Mouse (Mus musculus) c-Kit-positive CD71-negative TER-119-negative erythroid progenitor cells, embryonic 14.5 days (primary cell): ENCODE results near the gene Gprc5b.

Experiments used
- DNase-seq: peaks from one replicate; pipeline ENCODE4 v3.0.0-alpha.2; 2013; ENCODE audit warnings: low read depth

Gene Gprc5b

DNA sequence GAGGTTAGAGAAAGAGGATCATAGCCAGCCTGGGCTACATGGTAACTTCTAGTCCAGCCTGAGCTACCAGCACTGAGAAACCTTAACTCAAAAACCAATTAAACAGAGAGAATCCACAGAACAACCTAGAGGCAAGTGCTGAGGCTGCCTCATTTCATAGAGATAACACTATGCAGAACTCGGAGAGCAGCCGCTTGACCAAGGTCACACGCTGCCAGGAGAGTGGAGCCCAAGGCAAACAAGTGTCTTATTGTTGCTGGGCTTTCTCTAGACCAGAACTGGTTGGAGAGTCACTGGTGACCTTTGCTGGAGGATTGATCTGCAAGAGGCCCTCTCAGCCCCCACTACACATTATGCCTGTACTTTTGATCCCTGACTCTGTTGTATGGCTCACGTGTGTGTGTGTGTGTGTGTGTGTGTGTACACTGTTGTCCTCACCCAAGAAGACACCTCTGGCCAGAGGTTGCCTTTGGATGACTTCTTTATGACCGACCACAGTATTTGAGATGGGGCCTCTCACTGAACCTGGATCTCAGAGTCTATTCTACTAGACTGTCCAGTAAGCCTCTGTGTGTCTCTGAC lies 5.6 kb downstream of the Gprc5b start:
- no peak for DNase-seq

DNA sequence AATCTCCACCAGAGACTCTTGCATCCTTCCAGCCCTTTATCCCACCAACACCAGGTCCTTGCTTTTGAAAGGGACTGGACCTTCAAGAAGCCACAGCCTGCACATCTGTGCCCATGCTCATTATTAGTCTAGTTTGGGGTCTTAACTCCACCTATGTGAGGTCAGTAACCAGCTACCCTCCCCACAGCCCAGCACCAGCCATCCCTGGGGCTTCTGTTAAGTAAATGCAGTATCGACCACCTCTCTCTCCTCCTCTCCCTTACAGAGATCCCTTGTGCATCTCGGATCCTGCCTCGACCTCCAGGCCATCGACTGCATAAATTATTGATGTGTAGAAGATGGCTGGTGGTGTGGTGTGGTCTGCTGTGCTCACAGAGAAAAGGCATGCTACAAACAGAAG lies 8.6 kb downstream of the Gprc5b start:
- DNase-seq: no peak

DNA sequence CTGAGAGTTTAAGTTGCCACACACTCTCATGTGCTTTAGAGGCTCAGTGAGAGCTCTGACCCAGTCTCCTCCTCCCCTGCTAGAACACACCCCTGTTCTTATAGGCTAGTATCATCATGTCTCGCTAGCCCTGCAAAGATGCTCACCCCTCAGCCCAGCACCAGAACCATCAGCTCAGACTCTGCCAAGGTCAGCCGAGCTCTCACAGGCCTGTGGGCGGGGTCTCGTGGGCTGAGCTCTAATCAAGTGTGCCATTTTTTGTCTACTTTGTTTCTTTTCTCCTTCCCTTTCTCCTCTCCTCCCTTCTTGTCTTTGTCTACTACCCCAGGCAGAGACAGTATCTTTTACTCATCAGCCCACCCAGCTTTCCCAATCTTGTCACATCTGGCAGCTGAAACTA lies 9.2 kb downstream of the Gprc5b start:
- no peak for DNase-seq

GRCm38 (mm10) chr7:118983961-118984360 lies 11.1 kb downstream of the Gprc5b start:
- no peak for DNase-seq

DNA sequence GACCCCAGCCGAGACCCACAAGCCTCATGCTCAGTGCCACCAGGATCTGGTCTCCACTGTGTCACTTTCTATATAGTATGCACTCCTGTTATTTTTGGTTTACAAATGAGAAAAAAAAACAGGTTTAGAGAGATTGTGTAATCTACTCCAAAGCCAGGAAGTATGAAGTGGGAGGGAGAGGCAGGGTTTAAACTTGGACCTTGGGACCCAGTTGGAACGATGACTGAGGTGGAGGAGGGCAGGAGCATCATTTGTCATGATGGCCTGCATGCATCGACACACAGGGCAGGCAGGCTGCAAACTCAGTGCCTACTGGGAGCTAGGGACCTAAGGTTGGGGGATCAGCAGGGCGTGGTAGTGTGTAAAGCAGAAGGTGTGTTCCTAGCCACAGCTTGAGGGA lies 12.4 kb downstream of the Gprc5b start:
- no peak for DNase-seq

DNA sequence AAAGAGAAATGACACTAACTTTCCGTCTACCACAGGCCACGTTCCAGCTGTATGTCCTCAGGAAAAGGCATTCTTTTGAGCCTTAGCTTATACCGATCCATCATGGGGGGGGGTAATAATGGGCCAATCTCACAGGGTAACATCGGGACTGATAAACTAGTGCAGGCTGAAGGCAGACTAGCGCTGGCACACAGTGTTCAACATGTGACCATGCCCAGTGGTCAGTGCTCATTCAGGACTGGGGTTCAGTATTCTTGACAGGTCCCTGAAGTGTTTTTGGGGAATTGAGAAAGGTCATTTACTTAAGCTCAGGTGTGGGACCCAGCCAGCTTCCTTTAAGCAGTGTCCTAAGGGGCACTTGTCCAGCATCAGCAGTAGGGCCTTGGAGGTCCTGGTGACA lies 13.2 kb downstream of the Gprc5b start:
- no peak for DNase-seq

GRCm38 (mm10) chr7:118981346-118981745 lies 13.7 kb downstream of the Gprc5b start:
- no peak for DNase-seq

GRCm38 (mm10) chr7:118979708-118980107 lies 15.3 kb downstream of the Gprc5b start:
- DNase-seq: no peak

DNA sequence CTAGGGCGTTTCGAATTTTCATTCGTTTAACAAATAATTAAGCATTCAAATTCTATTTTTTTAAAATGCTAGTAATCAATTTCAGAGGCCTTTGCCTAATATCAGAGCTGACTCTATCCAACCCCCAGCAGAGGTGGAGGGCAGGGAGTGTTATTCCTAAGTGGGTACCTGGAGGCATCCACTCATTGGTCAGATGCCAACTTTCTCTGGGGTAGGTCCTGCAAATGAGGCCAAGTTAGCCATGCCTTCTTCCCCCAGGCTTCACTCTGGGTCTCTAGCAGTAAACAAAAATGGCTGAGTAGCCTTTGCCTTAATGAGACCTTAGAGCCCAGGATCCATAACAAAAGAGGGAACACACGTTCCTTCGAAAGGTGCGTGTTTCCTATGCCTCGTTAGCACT lies 15.9 kb downstream of the Gprc5b start:
- no peak for DNase-seq

DNA sequence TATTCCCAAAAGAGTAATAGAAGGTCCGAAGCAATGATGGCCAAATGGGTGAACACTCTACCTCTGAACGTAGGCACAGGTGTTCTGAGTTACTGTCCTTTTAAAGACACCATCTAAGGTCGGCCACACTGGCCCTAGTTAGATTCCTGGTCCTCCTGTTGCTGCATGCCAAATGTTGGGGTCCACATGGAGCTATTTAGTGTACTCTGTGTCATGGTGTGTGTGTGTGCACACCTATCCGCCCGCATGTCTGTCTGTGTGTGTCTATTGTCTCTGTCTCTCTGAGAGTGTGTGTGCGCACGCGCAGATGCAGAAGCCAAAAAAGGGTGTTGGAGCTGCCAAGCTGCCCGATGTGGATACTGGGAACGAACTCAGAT lies 17.9 kb downstream of the Gprc5b start:
- no peak for DNase-seq

- no peak for DNase-seq
Measured at GRCm38 (mm10) chr7:118976414-118977166, 18.4 kb downstream of the Gprc5b start.

DNA sequence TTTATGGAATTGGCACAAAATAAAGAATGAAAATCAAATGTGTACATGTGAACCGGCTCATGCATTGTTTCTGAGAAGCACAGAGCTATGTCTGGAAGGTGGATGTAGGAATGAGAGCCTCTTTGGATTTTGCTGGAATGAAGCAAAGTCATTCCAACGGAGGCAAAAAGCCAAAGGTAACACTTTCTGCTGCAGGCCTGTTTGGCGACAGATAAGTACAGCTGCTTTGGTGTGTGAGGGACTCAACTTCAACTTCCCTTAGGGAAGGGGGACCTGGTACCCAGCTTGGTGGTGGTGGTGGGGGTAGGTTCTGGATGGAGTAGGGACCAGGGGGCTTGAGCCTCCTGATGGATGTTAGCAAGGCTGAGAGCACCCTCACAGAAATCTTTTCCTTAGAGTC lies 19.2 kb downstream of the Gprc5b start:
- no peak for DNase-seq

- DNase-seq: no peak
Measured at GRCm38 (mm10) chr7:118973377-118973776, 21.6 kb downstream of the Gprc5b start.

DNA sequence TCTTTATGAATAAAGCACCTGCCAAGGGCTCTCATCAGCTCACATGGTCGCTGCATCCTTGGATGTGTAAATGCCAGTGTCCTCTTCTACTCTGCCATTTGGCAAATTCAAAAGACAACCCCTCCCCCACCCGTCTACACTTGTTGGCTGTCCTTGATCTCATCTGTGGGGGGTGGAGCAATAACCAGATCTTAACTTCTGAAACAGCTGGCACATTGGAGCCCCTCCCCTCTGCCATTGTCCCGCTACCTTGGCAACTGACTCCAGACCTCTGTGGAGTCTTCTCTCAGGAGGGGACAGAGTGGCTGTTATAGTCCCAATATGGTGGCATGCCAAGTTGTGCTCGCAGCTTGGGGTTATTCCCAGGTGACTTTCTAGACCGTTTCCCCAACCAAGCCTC lies 22.7 kb downstream of the Gprc5b start:
- no peak for DNase-seq

DNA sequence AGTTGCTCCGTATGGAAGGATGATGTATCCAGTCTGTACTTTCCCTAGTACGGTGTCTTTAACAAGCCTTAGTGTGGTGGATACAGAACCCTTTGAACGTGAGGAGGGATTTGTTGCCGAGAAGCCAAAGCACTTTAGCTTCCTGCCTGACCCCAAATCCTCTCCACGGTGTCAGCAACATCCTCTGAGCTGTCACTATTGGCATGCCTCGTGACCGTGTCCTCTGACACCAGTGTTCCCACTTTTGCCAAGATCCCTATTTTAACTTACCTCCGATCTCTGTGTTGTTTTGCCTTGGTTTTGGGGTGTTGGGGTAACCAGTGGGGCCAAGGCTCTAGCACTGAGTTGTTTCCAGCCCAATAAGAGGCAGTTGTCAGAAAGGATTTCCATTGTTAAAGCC lies 23.5 kb downstream of the Gprc5b start:
- no peak for DNase-seq

- DNase-seq: no peak
Measured at GRCm38 (mm10) chr7:118968870-118969269, 26.1 kb downstream of the Gprc5b start.

DNA sequence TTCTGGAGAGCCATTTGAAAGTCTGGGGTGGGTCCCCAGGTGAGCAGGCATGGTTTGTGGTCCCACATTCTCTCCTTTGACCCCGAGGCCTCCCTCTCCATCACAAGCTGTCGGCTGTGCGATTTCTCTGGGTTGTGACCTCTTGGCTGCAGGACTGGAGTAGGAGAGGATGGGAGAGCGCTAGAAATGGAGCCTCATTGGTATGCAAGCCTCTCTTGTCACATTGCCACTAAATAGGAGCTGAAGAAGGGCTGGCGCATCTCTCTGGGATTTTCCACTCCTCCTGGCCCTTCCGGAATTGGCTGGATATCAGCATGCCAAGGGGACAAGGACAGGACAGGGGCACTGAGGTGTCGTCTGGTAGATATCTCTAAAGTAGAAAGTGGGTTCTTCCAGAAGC lies 29.8 kb downstream of the Gprc5b start:
- DNase-seq: no peak

GRCm38 (mm10) chr7:118964777-118965176 lies 30.2 kb downstream of the Gprc5b start:
- no peak for DNase-seq

DNA sequence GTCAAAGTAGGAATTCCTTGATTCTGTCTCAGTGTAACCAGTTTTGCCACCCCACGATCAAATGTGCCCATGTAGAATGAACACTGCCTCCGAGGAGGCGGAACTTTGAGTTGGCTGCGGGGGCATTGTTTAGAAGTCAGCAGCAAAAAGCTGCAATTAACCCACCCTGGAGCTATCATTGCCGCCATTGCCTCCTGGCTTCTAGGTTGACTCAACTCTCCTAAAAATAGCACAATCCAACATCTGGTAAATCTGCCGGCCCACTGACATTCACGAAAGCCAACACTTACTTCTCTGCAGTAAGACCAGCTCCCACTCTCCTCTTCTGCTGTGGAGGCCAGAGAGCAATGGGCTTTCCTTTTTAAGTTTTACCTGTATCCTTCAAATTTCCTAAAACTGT lies 35.8 kb downstream of the Gprc5b start:
- DNase-seq: no peak

GRCm38 (mm10) chr7:118956616-118957246 lies 38.3 kb downstream of the Gprc5b start:
- no peak for DNase-seq

DNA sequence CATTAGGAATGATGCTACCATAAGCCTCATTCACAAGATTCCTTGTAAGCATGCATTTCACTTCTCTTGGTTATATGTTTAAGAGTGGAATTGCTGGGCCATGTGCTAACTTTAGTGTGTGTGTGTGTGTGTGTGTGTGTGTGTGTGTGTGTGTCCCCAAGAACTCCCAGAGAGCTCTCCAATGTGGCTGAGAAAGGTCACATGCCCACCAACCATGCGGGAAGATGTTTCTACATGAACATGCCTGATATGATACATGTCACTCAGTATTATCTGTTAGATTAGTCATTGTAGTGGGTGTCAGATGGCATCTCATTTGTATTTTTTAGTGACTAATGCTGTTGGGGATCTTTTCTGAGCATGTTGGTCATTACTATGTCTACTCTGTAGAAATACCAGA lies 40.0 kb downstream of the Gprc5b start:
- DNase-seq: no peak

DNA sequence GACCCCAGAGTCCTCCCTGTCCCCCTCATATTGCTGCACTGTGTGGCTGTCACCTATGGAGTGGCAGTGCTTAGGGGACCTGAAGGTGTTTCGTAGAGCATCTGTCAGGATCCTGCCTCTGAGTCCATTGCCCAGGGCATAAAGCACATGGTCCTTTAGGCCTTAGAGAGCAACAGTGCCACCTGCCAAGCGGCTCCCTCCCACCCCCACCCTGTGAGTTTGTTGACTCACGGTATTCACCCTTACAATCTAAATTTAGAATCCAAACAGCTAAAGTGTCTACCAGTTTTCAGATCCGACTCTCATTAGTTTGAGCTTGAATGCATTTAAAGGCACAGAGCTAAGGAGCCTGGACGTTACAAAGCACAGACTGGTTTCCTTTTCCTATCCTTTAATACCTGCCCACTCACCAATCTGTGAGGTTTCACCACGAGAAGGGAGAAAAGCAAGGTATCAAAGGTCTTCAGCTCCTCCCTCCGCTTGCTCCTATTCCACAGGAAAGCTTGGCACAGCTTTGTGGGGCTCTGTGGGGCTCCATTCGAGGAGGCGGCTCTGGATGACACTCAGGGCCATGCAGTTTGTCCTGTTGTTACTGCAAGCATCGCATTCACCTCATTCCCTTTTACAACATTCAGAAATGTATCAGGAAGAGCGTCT lies 41.3 kb downstream of the Gprc5b start:
- DNase-seq: no peak

GRCm38 (mm10) chr7:118949749-118950148 lies 45.3 kb downstream of the Gprc5b start:
- no peak for DNase-seq
